Mouse (Mus musculus) 3134 (cell line): Measurements from ENCODE around the gene Adprhl2.

Experiments used
- DNase-seq: peaks from one replicate; pipeline ENCODE4 v3.0.0-alpha.2; 2011; ENCODE audit warnings: low spot score; ENCODE audit not compliant: insufficient read length; ENCODE audit errors: extremely low read depth

The Adprhl2 gene

GRCm38 (mm10) chr4:126306827-126307226 lies 14.7 kb downstream of the Adprhl2 start:
- DNase-seq = no peak

GRCm38 (mm10) chr4:126306058-126306457 lies 15.4 kb downstream of the Adprhl2 start:
- DNase-seq = no peak

GRCm38 (mm10) chr4:126305428-126305827 lies 16.1 kb downstream of the Adprhl2 start:
- DNase-seq = no peak

- DNase-seq = no peak
These were observed 17.6 kb downstream of the Adprhl2 start for GRCm38 (mm10) chr4:126303877-126304276.

- no peak for DNase-seq
These were observed 19.8 kb downstream of the Adprhl2 start for GRCm38 (mm10) chr4:126301584-126302309.

GRCm38 (mm10) chr4:126300916-126301583 lies 20.5 kb downstream of the Adprhl2 start:
- DNase-seq = peak; percentile 62

- no peak for DNase-seq
These were observed 24.8 kb downstream of the Adprhl2 start for GRCm38 (mm10) chr4:126296617-126297101.

- no peak for DNase-seq
These were observed 25.6 kb downstream of the Adprhl2 start for GRCm38 (mm10) chr4:126295937-126296336.

- DNase-seq = no peak
These were observed 26.4 kb downstream of the Adprhl2 start for GRCm38 (mm10) chr4:126295152-126295551.

- no peak for DNase-seq
These were observed 30.3 kb downstream of the Adprhl2 start for GRCm38 (mm10) chr4:126291196-126291595.

GRCm38 (mm10) chr4:126290314-126290713 lies 31.2 kb downstream of the Adprhl2 start:
- no peak for DNase-seq

- DNase-seq = no peak
These were observed 33.3 kb downstream of the Adprhl2 start for GRCm38 (mm10) chr4:126288085-126288666.

GRCm38 (mm10) chr4:126287302-126287995 lies 34.1 kb downstream of the Adprhl2 start:
- DNase-seq = no peak

GRCm38 (mm10) chr4:126286492-126286891 lies 35.0 kb downstream of the Adprhl2 start, which contains the start of gene Col8a2:
Col8a2 (plus strand) TSS chr4:126286793.
- no peak for DNase-seq

GRCm38 (mm10) chr4:126283582-126283981 lies 37.9 kb downstream of the Adprhl2 start:
- DNase-seq = no peak

- DNase-seq = no peak
These were observed 39.8 kb downstream of the Adprhl2 start for GRCm38 (mm10) chr4:126281706-126282105.

- no peak for DNase-seq
These were observed 42.5 kb downstream of the Adprhl2 start for GRCm38 (mm10) chr4:126278961-126279360.

GRCm38 (mm10) chr4:126278565-126278915 lies 43.0 kb downstream of the Adprhl2 start:
- no peak for DNase-seq

GRCm38 (mm10) chr4:126277906-126278564 lies 43.5 kb downstream of the Adprhl2 start:
- DNase-seq = no peak

- no peak for DNase-seq
These were observed 45.8 kb downstream of the Adprhl2 start for GRCm38 (mm10) chr4:126275681-126276131.
